Mouse (Mus musculus): ENCODE measurements at regions not wholly inside any gene's neighbourhood (a gene's known extent, or its start where the extent isn't known, plus 50 kb on each side); places are given as distances from the start of the nearest gene placed in this dataset.

GRCm38 (mm10) chr15:56746698-56747097 lies 730.7 kb downstream of the Slc22a22 start:
- H3K9ac ChIP-seq (ENCODE audit: control insufficient read depth, low read depth, low read length, poor library complexity, severe bottlenecking): no peak overlapping the region
- H3K36me3 ChIP-seq (ENCODE audit: control insufficient read depth in 1 of 2, insufficient read depth in 2 of 2, low read length in 2 of 2): no peaks in the 10 kb centered on the region
- no peaks in the 10 kb centered on the region for H3K9me3 ChIP-seq (replicated peaks; ENCODE audit: insufficient read depth, low read length)
- no peak overlapping the region for H3K4me3 ChIP-seq (ENCODE audit: control insufficient read depth in 1 of 2, insufficient read depth in 1 of 2, low read depth in 2 of 2, low read length in 2 of 2)
- H3K79me2 ChIP-seq (ENCODE audit: control insufficient read depth, insufficient read depth, low read length, poor library complexity): no peaks in the 10 kb centered on the region
- no peak for DNase-seq (ENCODE audit: low read depth, low spot score)
- H3K27ac ChIP-seq (ENCODE audit: control insufficient read depth, low read depth, low read length): no peak overlapping the region
- TF ChIP-seq MYB (IDR thresholded peaks at IDR 0.05; ENCODE audit: low read depth, low read length) (no peak), TAL1 (IDR thresholded peaks at IDR 0.05; ENCODE audit: low read length) (no peak), TCF12 (IDR thresholded peaks at IDR 0.05; ENCODE audit: low read depth, low read length) (no peak), JUND (IDR thresholded peaks at IDR 0.05; ENCODE audit: low read depth, low read length) (no peak), SIN3A (IDR thresholded peaks at IDR 0.05; ENCODE audit: low read length) (no peak), POLR2AphosphoS5 (IDR thresholded peaks at IDR 0.05; ENCODE audit: borderline replicate concordance, low read depth, low read length) (no peak), MAFK (IDR thresholded peaks at IDR 0.05; ENCODE audit: borderline replicate concordance, low read depth, low read length) (no peak), ZNF384 (IDR thresholded peaks at IDR 0.05; ENCODE audit: low read depth, low read length) (no peak), E2F4 (IDR thresholded peaks at IDR 0.05; ENCODE audit: borderline replicate concordance, low read depth, low read length) (no peak), ETS1 (IDR thresholded peaks at IDR 0.05; ENCODE audit: low read depth, low read length) (no peak), MAZ (IDR thresholded peaks at IDR 0.05; ENCODE audit: low read depth, low read length) (no peak), SMC3 (IDR thresholded peaks at IDR 0.05; ENCODE audit: low read depth, low read length) (no peak), ZKSCAN1 (IDR thresholded peaks at IDR 0.05; ENCODE audit: low read depth, low read length) (no peak), GABPA (IDR thresholded peaks at IDR 0.05; ENCODE audit: low read depth, low read length) (no peak), EP300 (IDR thresholded peaks at IDR 0.05; ENCODE audit: low read depth in 1 of 2, low read length in 2 of 2) (no peak), ELF1 (IDR thresholded peaks at IDR 0.05; ENCODE audit: low read depth, low read length) (no peak), MXI1 (IDR thresholded peaks at IDR 0.05; ENCODE audit: low read depth, low read length) (no peak), TBP (IDR thresholded peaks at IDR 0.05; ENCODE audit: low read depth, low read length) (no peak), RCOR1 (IDR thresholded peaks at IDR 0.05; ENCODE audit: low read depth, low read length) (no peak), CHD2 (IDR thresholded peaks at IDR 0.05; ENCODE audit: low read length) (no peak)
- H3K27me3 ChIP-seq (ENCODE audit: control insufficient read depth in 1 of 2, insufficient read depth in 2 of 2, low read length in 2 of 2): no peaks in the 10 kb centered on the region
- no peaks in the 10 kb centered on the region for H3K4me1 ChIP-seq (ENCODE audit: control insufficient read depth in 1 of 2, insufficient read depth in 2 of 2, low read length in 2 of 2)

- no peaks in the 10 kb centered on the region for H3K36me3 ChIP-seq (ENCODE audit: control insufficient read depth in 1 of 2, insufficient read depth in 2 of 2, low read length in 2 of 2)
- TF ChIP-seq NELFE (IDR thresholded peaks at IDR 0.05; ENCODE audit: low read depth, low read length): no peak
- no peak for TF ChIP-seq POLR2A (IDR thresholded peaks at IDR 0.05; ENCODE audit: control insufficient read depth in 1 of 2, insufficient read depth in 1 of 2, low read depth in 1 of 2, low read length in 2 of 2, poor library complexity in 1 of 2)
- peak; percentile 36 for TF ChIP-seq RAD21 (IDR thresholded peaks at IDR 0.05; ENCODE audit: low read depth, low read length)
- TF ChIP-seq TAL1 (IDR thresholded peaks at IDR 0.05; ENCODE audit: low read length): no peak
- peak in 2 of 3 experiments; percentile 10 to 36; a peak in 3 of 6 replicates for TF ChIP-seq CTCF (IDR thresholded peaks at IDR 0.05 in 2 of 3, conservative IDR thresholded peaks at IDR 0.05 in 1 of 3; ENCODE audit: control insufficient read depth in 1 of 3, insufficient read depth in 1 of 3, low read depth in 2 of 3, low read length in 3 of 3, poor library complexity in 1 of 3, severe bottlenecking in 1 of 3)
- TF ChIP-seq JUND (IDR thresholded peaks at IDR 0.05; ENCODE audit: low read depth, low read length): no peak
- peak; percentile 49 for TF ChIP-seq SMC3 (IDR thresholded peaks at IDR 0.05; ENCODE audit: low read depth, low read length)
- TF ChIP-seq ZNF384 (IDR thresholded peaks at IDR 0.05; ENCODE audit: low read depth, low read length): 0 out of 2 replicates have a peak, but pooled peaks have one; percentile 27
- TF ChIP-seq ELF1 (IDR thresholded peaks at IDR 0.05; ENCODE audit: low read depth, low read length): no peak
- DNase-seq (ENCODE audit: low read depth, low spot score): peak; percentile 3
- no peak overlapping the region for H3K4me3 ChIP-seq (ENCODE audit: control insufficient read depth in 1 of 2, insufficient read depth in 1 of 2, low read depth in 2 of 2, low read length in 2 of 2)
- H3K27me3 ChIP-seq (ENCODE audit: control insufficient read depth in 1 of 2, insufficient read depth in 2 of 2, low read length in 2 of 2): no peaks in the 10 kb centered on the region
- H3K79me2 ChIP-seq (ENCODE audit: control insufficient read depth, insufficient read depth, low read length, poor library complexity): no peaks in the 10 kb centered on the region
- H3K9ac ChIP-seq (ENCODE audit: control insufficient read depth, low read depth, low read length, poor library complexity, severe bottlenecking): no peak overlapping the region
- no peaks in the 10 kb centered on the region for H3K4me1 ChIP-seq (ENCODE audit: control insufficient read depth in 1 of 2, insufficient read depth in 2 of 2, low read length in 2 of 2)
- no peaks in the 10 kb centered on the region for H3K9me3 ChIP-seq (replicated peaks; ENCODE audit: insufficient read depth, low read length)
- no peak overlapping the region for H3K27ac ChIP-seq (ENCODE audit: control insufficient read depth, low read depth, low read length)
These were observed 732.5 kb downstream of the Slc22a22 start for GRCm38 (mm10) chr15:56744915-56745314.
